Mouse (Mus musculus) heart, embryonic 16.5 days (tissue): ENCODE data around the gene Mettl25. TPM values are rescaled to one million over a fixed set of nuclear protein-coding genes. Genes with fewer than 3 reads are reported as not detected.

Source experiments
- ATAC-seq: fragments of 200-750 bp; cut with Nextera tagmentation; replicated peaks from 2 replicates; pipeline ENCODE4 v1.8.0; 2017; ENCODE audit warnings: moderate number of reproducible peaks; ENCODE audit not compliant: insufficient read depth, low FRiP score; ENCODE audit errors: extremely low read depth
- H3K27ac ChIP-seq: fragments of 300-500 bp; sonication (generic); 2 replicates; pipeline ENCODE4 v1.5.1; 2014; ENCODE audit warnings: mild to moderate bottlenecking, low read length, control low read depth, moderate library complexity
- H3K27me3 ChIP-seq: fragments of 300-500 bp; sonication (generic); 2 replicates; pipeline ENCODE4 v1.6.1; 2014; ENCODE audit warnings: low read length, mixed read lengths; ENCODE audit not compliant: control insufficient read depth, insufficient read depth
- H3K36me3 ChIP-seq: fragments of 300-500 bp; sonication (generic); 2 replicates; pipeline ENCODE4 v1.6.1; 2014; ENCODE audit not compliant: control insufficient read depth, insufficient read depth
- H3K4me1 ChIP-seq: fragments of 300-500 bp; sonication (generic); 2 replicates; pipeline ENCODE4 v1.6.1; 2014; ENCODE audit warnings: low read length, mixed read lengths; ENCODE audit not compliant: control insufficient read depth, insufficient read depth
- H3K4me2 ChIP-seq: fragments of 300-500 bp; sonication (generic); 2 replicates; pipeline ENCODE4 v1.6.1; 2014; ENCODE audit warnings: low read depth, mild to moderate bottlenecking, control low read depth, low read length
- H3K4me3 ChIP-seq: fragments of 300-500 bp; sonication (generic); 2 replicates; pipeline ENCODE4 v1.5.1; 2014; ENCODE audit warnings: mild to moderate bottlenecking, control low read depth, low read length
- H3K9ac ChIP-seq: fragments of 300-500 bp; sonication (generic); 2 replicates; pipeline ENCODE4 v1.6.1; 2014; ENCODE audit warnings: low read length, control low read depth
- H3K9me3 ChIP-seq: fragments of 300-500 bp; sonication (generic); replicated peaks from 2 replicates; pipeline ENCODE4 v1.6.1; 2016; ENCODE audit warnings: low read length; ENCODE audit not compliant: control insufficient read depth
- WGBS: fragments of 180-500 bp; shearing (Covaris S2); extraction: QIAGEN DNeasy Blood & Tissue Kit; methylation state at CpG from one replicate; pipeline ENCODE4 v1.1.7; 2014; 5-methylcytosine and 5-hydroxymethylcytosine counted together
- polyA plus RNA-seq: library from polyadenylated mRNA; unstranded; fragments of >200 nt; fragmentation: Nextera tagmentation; extraction: Ambion mirVana; gene quantifications from 2 replicates; pipeline ENCODE4 v1.2.1, GENCODE M21; 2015

Mettl25 gene
- polyA plus RNA-seq, 1 experiment from 2014 or later, result 11.2 TPM

DNA sequence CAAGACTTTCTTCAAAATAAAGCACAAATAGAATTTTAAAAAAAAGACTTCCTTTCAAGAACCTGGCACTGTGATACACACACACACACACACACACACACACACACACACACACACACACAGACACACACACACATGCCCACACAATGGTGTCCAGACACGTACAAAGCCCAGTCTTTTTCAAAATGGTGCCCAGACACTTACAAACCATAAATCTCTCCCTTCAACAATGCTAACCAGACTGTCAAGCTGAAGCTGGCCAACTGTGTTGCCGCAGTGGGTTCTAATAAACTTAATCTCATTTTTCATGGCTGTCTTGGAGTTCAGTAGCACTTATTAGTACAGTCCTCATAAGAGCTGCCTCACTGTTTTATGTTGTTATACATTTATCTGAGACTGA lies 80.7 kb downstream of the Mettl25 start:
- Histone ChIP-seq H3K9ac (no peak overlapping the region), H3K4me3 (no peak overlapping the region), H3K27ac (no peak overlapping the region), H3K4me2 (no peak overlapping the region), H3K36me3 (no peaks in the 10 kb centered on the region), H3K9me3 (no peaks in the 10 kb centered on the region), H3K27me3 (no peaks in the 10 kb centered on the region), H3K4me1 (no peaks in the 10 kb centered on the region)
- WGBS, result 72% methylated on average over 2 of the region's 2 CpGs
- no peak for ATAC-seq

DNA sequence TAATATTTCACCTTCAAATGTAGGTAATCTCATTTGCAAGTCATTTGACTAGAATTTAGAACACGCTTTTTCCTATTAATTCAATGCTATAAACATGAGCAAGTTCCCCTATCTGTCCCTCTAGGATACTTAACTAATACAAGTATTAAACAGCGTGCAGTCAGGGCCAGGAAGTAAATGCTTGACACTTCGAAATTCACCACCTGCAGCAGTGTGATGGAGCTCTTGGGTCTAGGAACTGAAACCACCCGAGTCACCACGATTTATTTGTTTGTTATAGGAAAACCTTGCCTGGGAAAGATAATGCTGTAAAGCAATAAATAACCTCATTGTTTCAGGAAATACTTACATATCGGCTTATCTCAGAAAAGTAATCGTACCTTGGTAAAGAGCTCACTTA lies 81.1 kb downstream of the Mettl25 start:
- Histone ChIP-seq H3K4me3 (no peak overlapping the region), H3K36me3 (no peaks in the 10 kb centered on the region), H3K27ac (no peak overlapping the region), H3K27me3 (no peaks in the 10 kb centered on the region), H3K4me1 (no peaks in the 10 kb centered on the region), H3K9me3 (no peaks in the 10 kb centered on the region), H3K4me2 (no peak overlapping the region), H3K9ac (no peak overlapping the region)
- ATAC-seq, result no peak
- 66% methylated on average over 7 of the region's 7 CpGs for WGBS

DNA sequence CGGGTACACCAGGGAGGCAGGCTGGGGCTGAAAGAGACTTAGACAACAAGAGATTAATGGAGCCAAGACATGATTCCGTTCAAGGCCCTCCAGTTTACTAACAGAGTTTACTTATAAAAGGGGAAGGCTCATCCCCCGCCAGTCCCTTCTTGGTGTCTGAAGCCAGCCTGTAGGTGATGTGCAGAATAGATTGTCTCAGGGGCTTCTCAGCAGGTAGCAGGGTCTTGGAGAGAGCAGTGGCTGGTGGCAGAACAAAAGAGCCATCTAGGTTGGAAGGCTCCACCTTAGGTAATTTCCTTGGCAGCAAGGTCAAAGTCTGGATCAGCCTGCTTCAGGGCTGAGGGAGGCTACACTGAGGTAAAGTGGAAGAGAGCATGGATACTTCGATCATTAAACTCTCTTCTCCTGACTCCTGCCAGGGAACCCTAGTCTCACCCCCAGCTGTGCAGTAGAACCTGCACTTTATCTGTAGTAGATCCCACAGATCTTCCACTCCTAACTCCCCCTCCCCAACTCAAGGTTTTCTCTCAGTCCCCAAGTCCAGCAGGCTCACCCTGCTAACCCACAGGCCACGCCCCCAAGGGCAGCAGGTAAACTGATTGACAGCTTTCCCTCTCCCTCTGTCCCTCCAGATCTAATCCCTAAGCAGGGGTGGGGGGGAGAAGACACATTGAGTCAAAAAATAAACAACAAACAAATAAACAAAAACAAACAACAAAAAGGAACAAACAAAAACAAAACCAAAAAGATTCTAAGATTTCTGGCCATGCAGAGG lies 87.2 kb downstream of the Mettl25 start:
- Histone ChIP-seq H3K27me3 (no peaks in the 10 kb centered on the region), H3K4me2 (no peak overlapping the region)
- WGBS, result 77% methylated on average over 5 of the region's 5 CpGs

DNA sequence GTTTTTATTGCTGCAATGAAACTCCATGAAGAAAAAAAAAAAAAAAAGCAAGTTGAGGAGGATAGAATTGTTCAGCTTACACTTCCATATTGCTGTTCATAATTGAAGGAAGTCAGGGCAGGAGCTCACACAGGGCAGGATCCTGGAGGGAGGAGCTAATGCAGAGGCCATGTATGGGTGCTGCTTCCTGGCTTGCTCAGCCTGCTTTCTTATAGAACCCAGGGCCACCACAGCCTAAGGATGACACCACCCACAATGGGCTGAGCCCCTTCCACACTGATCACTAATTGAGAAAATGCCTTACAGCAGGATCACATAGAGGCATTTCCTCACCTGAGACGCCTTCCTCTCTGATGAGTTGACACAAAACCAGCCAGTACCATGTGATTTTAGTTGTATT lies 95.2 kb downstream of the Mettl25 start:
- no peaks in the 10 kb centered on the region for H3K27me3 ChIP-seq
- no peak overlapping the region for H3K4me2 ChIP-seq
- H3K4me3 ChIP-seq, result no peak overlapping the region
- no peaks in the 10 kb centered on the region for H3K9me3 ChIP-seq
- H3K27ac ChIP-seq, result no peak overlapping the region
- H3K36me3 ChIP-seq, result no peaks in the 10 kb centered on the region
- H3K4me1 ChIP-seq, result no peaks in the 10 kb centered on the region
- ATAC-seq, result no peak
- 85% methylated on average over 1 of the region's 1 CpGs for WGBS
- no peak overlapping the region for H3K9ac ChIP-seq

More for the DNA sequence above, 87.2 kb downstream of the Mettl25 start:
- Histone ChIP-seq H3K4me1 (no peaks in the 10 kb centered on the region), H3K27ac (no peak overlapping the region), H3K4me3 (no peak overlapping the region), H3K9me3 (no peaks in the 10 kb centered on the region), H3K36me3 (no peaks in the 10 kb centered on the region), H3K9ac (no peak overlapping the region)
- no peak for ATAC-seq

DNA sequence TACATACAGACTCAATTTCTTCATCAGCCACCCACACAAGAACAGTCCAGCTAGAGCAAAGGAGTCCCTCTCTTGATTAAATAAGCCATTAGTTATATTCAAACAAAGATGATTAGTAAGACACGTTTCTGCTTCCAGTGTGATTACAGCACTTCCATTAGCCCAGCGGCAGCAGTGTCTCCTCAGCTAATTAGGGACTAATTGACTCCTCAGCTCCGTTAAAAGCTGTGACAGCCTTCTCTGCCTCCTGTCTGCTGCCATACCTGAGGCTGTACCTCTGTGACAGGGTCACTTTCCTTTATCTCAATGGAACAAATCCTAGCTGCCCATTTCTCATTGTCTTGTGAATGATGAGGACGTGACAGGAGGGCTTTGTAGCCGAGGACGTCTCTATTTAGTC lies 99.4 kb downstream of the Mettl25 start:
- no peaks in the 10 kb centered on the region for H3K27me3 ChIP-seq
- H3K36me3 ChIP-seq, result no peaks in the 10 kb centered on the region
- H3K4me3 ChIP-seq, result no peak overlapping the region
- no peak overlapping the region for H3K4me2 ChIP-seq
- ATAC-seq, result no peak
- no peak overlapping the region for H3K9ac ChIP-seq
- H3K27ac ChIP-seq, result no peak overlapping the region
- no peaks in the 10 kb centered on the region for H3K4me1 ChIP-seq
- 66% methylated on average over 6 of the region's 6 CpGs for WGBS
- no peaks in the 10 kb centered on the region for H3K9me3 ChIP-seq

DNA sequence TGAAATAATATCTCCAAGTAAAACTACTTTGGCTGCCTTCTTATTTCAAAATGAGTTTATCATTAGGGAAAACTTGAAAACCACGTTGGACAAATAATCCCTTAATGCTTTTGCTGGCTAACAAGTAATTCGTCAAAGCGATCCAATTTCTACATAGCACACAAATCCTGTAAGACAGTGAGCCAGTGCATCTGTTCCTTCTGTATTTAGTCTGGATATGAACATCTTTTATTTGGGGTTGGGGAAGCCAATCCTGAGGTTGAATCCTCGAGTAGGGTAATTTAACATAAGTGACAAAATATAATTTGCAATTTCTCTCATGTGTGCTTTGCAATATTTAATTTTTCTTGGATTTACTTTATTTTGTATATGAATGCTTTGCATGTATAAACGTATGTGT lies 102.2 kb downstream of the Mettl25 start:
- H3K9ac ChIP-seq, result no peak overlapping the region
- H3K27me3 ChIP-seq, result no peaks in the 10 kb centered on the region
- no peaks in the 10 kb centered on the region for H3K9me3 ChIP-seq
- ATAC-seq, result no peak
- H3K27ac ChIP-seq, result no peak overlapping the region
- H3K4me3 ChIP-seq, result no peak overlapping the region
- no peaks in the 10 kb centered on the region for H3K36me3 ChIP-seq
- no peak overlapping the region for H3K4me2 ChIP-seq
- WGBS, result 67% methylated on average over 5 of the region's 5 CpGs
- no peaks in the 10 kb centered on the region for H3K4me1 ChIP-seq

DNA sequence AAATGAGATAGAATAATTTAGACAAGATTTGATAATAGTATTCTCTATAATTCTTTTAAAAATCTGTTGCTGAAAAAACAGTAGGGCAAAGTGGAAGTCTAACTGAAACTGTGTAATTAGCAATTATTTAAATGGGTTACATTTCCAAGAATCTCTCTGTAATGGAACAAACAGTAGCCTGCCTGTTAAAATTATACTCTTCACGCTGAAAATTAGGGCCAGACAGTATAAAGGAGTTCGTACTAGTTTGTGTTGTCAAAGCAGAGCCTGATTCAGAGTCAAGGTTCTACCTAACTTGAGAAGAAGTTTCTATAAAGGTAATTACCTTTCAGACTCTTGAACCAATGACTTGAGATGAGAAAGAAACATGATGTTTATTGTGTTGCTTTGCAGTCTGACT lies 113.4 kb downstream of the Mettl25 start:
- Histone ChIP-seq H3K36me3 (no peaks in the 10 kb centered on the region), H3K9me3 (no peaks in the 10 kb centered on the region), H3K9ac (no peak overlapping the region), H3K4me2 (no peak overlapping the region), H3K27me3 (no peaks in the 10 kb centered on the region), H3K4me1 (no peaks in the 10 kb centered on the region), H3K27ac (no peak overlapping the region), H3K4me3 (no peak overlapping the region)
- 80% methylated on average over 2 of the region's 2 CpGs for WGBS
- ATAC-seq, result no peak

DNA sequence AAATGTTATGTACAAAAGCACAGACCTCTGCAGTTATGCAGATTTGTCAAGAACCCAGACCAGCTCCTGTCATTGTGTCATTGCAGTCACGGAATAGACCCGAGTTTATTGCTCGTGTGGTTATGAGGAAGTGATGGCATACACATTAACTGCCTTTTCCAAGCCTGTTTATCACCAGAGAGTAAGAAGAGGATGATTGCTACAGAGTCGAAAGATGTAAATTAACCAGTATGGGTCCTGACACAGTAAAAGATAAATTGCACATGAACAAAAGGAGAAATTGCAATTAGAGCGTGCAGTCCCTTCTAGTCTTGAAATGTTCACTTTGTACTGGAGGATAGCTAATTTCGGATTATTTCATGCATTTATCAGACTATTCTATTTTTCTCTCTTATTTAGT lies 113.8 kb downstream of the Mettl25 start:
- H3K27ac ChIP-seq, result no peak overlapping the region
- no peaks in the 10 kb centered on the region for H3K4me1 ChIP-seq
- no peak for ATAC-seq
- no peak overlapping the region for H3K4me2 ChIP-seq
- 75% methylated on average over 6 of the region's 6 CpGs for WGBS
- no peaks in the 10 kb centered on the region for H3K9me3 ChIP-seq
- no peaks in the 10 kb centered on the region for H3K36me3 ChIP-seq
- H3K27me3 ChIP-seq, result no peaks in the 10 kb centered on the region
- H3K9ac ChIP-seq, result no peak overlapping the region
- H3K4me3 ChIP-seq, result no peak overlapping the region

DNA sequence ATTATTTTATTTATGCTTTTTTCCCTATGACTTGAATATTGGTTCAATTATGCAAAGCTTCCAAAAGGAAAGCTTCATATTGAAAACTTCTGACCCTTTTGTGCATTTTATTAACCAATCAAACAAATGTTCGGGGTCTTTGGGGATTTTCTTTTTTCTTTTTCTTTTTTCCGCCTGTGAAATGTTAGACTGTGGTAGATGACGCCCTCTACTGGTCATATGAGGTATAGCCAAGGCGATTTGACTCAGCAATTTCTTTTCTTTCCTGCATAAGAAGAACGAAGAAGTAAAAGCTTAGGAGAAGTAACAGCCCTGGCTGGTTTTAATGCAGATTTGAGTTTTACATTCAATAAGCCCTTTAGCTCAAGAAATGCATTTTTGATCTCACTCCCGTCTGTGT lies 126.3 kb downstream of the Mettl25 start:
- Histone ChIP-seq H3K4me3 (no peak overlapping the region), H3K4me1 (no peaks in the 10 kb centered on the region), H3K27me3 (no peaks in the 10 kb centered on the region), H3K4me2 (no peak overlapping the region), H3K9ac (no peak overlapping the region), H3K27ac (no peak overlapping the region), H3K36me3 (no peaks in the 10 kb centered on the region), H3K9me3 (no peaks in the 10 kb centered on the region)
- no peak for ATAC-seq
- 8% methylated on average over 6 of the region's 6 CpGs for WGBS
